Mouse (Mus musculus): ENCODE measurements at regions not wholly inside any gene's neighbourhood (a gene's known extent, or its start where the extent isn't known, plus 50 kb on each side); places are given as distances from the start of the nearest gene placed in this dataset.
A peak's percentile ranks its signal among the peaks of the same experiment; 100 is the strongest.

DNA sequence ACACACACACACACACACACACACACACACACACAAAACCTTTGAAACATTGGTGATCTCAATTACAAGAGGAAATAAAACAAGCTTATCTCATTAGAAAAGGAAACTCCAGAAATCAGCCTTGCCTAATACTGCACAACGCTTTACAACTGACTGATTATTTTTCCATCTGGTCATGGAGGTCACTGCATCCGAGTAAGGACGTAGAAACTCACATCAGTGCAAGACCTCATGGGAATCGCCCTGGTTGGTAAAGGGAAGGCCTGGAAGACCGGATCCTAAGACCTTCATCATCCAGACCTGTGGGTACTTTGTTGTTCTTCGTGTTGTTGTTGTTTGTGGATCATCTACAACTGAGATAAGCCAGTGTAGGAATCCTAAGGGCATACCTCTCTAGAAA is 77.8 kb upstream of the Sestd1 start:
- DNase-seq (ENCODE audit: low spot score in 2 of 2) = no peak

DNA sequence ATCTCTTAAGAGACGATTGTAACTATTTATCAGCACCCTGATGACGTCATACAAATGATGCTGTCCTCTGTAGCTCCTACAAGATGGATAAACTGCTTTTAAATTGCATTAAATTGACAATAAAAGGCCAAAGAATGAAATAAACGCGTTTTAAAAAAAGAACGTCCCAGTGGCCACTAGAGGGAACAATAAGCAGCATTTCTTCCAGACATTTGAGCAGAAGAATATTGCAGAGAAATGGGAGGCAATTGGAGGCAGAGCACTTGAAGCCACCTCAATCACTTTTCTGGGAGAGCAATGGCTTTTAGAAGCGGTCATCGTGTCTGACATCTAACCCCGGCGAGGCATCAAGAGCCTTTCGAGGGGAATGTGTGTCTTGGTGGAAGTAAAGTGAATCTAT is 76.4 kb upstream of the Sestd1 start:
- no peak for DNase-seq (ENCODE audit: low spot score in 2 of 2)

DNA sequence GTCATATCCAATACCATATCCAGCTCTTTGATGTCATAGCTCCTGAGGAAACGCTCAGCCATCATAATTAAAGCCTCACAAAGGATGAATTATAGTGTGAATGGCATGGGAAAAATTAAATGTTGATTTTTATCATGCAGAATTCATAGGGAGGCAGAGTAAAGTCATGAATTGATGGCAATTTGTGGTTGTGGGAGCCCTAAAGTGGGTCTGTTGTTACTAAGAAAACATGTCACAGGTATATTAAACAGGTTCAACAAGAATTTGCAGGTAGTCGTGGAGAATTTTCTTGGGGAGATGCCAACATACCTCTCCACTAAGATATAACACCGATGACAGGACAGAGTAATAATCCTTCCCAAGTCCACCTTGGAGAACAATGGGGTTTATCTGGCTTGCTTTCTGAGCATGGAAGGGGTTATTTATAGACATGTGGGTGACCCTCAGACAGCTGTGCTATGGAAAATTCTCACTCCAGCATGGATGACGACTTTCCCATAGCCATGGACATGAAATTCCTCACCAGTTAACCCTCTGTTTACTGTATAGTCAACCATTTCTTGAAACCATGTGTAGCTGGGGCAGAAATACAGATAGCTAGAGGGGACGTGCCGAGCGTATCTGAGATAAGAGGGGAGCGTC is 71.7 kb upstream of the Sestd1 start:
- DNase-seq (ENCODE audit: low spot score in 2 of 2) = no peak

DNA sequence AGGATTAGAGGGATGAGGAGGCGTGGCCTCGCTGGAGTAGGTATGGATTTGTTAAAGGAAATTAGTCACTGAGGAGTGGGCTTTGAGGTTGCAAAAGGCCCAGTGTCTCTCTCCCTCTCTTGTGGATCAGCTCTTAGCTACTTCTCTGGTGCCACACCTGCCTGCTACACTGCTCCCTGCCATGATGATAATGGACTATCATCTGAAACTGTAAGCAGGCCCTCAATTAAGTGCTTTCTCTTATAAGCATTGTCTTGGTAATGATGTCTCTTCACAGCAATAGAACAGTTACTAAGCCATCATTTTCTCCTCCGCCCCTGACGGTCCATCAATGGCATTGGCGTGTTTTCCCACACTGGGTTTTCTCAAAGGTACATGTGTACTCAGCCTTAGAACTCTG is 66.6 kb upstream of the Sestd1 start:
- no peak for DNase-seq (ENCODE audit: low spot score in 2 of 2)

DNA sequence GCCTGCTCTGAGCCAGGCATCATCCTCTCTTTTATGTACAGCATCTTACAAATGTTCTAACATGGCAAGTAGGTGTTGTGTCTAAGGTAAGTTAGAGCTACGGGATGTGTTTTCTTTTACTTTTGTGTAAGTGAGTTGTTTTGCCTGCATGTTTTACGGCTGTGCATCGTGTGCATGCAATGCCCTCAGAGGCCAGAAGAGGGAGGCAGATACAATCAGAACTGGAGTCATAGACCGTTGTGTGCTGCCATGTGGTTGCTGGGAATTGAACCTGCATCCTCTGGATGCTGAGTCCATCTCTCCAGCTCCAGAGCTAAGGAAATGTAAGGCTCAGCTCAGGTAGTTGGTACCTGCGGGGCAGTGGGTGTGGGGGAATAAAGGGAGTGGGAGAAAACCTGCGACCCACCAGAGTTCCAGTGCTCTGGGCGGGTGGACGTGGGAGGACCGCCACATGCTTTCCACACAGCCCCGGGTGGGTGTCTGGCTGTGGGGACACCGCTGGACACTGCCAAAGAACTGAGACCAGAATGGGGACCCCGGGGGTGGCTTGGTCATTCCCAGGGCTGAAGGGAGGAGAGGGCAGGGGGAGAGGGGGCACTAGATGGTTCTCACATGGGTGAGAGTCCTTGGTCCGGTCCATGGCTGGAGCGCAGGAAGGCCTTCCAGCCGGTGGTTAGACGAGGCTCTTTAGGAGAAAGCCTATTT is 63.5 kb upstream of the Sestd1 start:
- DNase-seq (ENCODE audit: low spot score in 2 of 2) = no peak

DNA sequence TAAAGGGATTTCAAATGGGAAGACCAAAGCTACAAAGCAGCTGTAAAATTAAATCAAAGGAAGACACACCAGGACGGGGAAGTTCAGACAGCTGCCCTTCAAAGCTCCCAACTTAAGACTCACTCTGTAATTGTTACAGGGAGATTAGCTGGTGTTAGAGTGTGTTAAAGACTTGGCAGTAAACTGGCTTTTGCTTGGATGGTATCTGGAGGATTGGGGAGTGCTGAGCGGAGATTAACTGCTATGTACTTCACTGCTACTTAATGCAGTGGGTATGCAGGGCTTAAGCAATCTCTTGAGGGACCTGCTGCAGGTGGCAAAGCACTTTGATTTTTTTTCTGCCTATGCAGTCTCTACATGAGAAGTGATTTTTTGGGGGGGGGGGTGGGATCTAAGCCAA is 62.0 kb upstream of the Sestd1 start:
- DNase-seq (ENCODE audit: low spot score in 2 of 2) = no peak

DNA sequence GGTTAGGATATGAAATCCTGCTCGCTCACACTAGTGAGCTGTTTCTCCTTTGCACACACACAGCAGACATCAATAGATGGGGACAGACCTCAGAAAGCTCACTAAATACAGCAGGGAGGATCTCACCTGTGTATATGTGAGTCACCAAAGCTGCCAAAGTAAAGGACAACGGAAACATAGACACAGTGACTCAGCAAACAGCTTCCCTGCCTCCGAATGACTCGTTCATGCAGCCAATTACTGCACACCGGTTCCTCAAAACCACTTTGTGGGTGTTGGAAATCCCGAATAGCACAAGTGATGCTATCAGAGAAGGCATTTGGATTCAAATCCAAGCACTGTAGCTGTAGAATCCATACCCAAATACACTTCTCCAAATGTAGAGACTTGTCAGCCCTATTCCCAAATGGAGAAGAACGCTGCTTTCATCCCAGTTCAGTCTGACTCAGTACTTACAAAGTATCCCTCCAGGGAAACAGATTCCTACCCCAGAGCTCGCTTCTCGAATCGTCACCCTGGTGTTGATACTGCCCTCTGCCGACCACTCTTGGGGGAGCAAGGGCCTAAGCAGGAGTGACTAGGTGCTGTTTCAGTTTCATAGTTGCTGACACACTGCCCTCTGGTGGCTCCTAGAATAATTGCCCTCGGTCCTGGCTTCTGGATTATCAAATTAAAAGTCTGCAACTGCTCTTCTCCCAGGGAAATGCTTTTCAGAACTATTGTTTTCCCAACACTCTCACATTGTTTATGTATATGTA is 61.4 kb upstream of the Sestd1 start:
- DNase-seq (ENCODE audit: low spot score in 2 of 2) = peak; percentile 97 to 98

DNA sequence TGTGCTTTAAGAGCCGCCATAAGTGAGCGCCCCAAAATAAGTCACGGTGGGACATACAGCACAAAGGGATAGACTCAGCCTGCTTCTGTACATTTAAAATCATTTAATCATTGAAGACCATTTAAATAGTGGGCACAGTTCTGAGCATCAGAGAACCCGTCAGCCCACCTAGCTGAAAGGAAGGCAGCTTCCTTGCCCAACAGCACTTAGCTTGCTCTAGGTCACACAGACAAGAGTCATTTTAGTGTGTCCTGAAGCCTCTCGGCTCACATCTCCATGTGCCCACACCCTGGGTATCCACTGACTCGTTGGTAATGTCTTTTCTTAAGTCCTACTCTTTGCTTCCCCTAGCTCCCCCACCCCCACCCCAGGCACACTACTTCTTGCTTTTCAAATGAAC is 59.7 kb upstream of the Sestd1 start:
- no peak for DNase-seq (ENCODE audit: low spot score in 2 of 2)

DNA sequence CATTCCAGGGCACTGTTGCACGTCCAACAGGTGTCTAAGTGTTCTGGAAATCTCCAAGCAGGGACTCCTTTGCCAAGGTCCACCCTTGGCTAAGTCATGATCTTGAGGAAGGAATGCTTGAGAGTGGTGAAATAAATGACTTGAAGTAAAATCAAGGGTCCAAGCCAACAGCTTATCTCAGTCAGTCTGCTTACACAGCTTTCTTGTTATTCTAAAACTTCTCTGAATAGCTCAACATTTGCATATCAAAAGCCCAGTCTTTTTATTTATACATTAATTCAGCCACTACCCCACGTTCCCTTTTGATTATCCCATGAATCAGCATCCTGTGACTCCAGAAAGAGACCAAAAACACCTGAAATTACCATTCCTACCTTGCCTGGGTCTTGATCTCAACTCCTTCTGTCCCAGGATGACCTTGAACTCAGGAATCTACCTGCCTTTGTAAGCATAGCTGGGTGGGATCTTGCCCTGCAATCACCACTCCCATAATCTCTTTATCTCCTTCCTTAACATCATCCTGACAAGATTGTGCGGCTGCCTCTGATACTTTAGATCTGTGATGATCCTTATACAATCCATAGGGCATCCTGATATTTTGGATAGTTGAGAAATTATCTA is 57.5 kb upstream of the Sestd1 start:
- no peak for DNase-seq (ENCODE audit: low spot score in 2 of 2)

DNA sequence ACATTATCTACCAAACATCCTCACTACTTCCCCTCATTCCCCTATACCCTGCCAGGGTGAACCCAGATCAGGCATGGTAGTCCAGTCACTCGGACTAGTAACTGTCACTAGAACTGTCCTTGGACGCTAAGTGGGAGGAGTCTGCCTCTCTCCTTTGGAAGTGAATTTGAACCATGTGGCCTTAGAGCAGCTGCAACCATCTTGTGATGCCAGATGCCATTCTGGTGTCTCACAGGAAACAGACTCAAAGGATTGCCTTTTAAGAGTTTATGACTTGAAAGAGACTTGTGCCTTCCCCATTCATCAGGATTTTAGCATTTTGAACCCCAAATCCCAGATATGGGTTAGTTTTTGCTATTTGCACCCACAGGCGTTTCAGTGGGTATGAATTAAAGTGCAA is 56.9 kb upstream of the Sestd1 start:
- no peak for DNase-seq (ENCODE audit: low spot score in 2 of 2)

DNA sequence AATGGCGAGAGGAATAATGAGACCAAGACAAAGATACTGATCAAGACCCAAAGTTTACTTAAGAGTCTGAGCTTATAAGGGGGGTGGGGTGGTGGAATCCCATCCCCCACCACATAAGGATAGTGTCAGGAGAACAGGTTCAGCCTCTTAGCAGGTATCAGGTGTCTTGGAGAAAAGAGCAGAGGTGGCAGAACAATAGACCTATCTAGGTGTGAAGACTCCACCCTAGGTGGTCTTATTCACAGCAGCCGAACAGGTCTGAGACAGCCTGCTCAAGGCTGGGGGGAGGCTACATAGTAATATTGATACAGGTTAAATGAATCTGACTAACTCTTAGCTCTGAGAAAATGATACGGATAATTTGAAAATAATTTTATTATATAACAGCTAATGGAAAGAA is 56.4 kb upstream of the Sestd1 start:
- DNase-seq (ENCODE audit: low spot score in 2 of 2) = no peak

DNA sequence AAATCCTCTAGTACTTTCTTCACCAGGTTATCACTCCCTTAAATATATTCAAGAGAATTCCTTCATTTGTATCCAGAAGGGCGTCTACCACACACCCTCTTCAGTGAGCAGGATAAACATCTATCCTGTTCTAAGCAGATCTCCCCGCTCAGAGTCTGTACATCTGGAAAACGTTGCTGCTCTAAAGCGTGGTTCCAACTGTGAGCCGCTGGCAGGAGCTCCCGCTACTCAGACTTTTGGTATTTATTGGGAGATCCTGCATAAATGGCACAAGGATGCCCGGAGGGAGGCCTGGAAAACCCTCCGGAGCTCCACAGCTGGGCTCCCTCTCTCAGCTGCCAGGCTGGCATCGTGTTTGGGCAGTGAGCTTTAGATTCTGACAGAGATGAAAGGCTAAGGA is 54.3 kb upstream of the Sestd1 start:
- DNase-seq (ENCODE audit: low spot score in 2 of 2) = no peak

DNA sequence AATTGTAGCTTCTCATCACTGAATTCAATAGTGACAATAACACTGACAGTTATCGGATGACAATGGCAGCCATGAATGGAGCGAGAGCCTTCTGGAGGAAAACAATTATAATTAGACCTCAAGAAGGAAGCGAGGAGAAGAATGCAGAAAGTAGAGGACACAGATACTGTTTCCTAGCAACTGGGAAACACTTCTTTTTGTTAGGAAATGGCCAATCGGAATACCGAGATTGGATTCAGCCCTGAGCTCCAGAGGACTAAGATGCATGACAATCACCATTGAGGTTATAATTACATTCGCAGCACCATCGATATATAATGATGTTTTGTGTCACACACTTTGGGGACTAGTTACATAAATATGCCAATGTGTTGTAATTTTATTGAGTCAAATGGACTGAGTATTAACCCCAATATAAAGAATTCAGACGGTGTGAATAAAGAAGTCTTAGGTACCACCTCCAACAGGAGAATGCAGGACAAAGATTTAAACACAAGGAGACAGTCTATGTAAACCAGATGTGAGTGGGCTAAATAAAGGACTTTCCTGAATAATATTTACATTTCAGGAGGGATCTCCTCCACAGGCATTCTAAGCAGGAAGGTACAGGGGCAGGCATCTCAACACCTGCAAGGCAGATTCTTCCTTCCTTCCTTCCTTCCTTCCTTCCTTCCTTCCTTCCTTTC is 53.1 kb upstream of the Sestd1 start:
- no peak for DNase-seq (ENCODE audit: low spot score in 2 of 2)
